Mouse (Mus musculus): ENCODE measurements at regions not wholly inside any gene's neighbourhood (a gene's known extent, or its start where the extent isn't known, plus 50 kb on each side); places are given as distances from the start of the nearest gene placed in this dataset.

DNA sequence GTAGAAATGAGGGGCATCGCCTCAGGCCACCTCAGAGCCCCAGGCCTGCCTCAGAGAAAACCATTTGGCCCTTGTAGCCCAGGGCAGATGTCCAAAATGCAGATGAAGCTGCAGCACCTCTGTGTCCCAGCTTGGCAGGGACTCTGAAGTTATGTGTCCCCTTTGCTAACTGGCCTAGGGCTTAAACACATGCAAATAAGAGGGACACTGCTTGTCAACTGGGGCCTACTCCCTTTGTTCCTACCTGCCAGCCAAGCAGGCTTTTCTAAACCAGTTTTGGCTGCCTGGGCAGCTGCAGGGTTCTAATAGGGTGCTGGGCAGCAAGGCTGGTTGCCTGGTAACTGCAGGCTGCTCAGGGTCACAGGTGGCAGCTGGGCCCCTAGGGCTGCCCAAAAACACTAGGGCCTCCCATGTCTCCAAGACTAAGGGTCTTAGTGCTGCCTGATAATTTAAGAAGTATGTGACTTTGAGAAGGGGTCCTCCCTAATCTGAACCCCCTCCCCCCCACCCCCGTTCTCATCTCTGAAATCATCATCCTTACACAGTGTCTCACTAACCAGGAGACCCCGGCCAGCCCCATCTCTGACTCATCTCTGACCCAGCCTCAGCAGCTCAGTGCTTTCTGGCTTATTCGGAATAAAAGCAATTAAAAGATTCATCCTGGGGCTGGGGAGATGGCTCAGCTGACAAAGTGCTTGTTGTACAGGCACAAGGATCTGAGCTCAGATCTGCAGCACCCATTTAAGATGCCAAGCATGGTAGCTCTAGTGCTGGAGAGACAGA is 158.3 kb downstream of the Tle3 start:
- no peak overlapping the region for H3K9ac ChIP-seq
- H3K4me3 ChIP-seq (replicated peaks): no peak overlapping the region
- WGBS: 47% methylated on average over 4 of the region's 4 CpGs
- no peaks in the 10 kb centered on the region for H3K27me3 ChIP-seq
- ATAC-seq (ENCODE audit: insufficient number of reproducible peaks, low FRiP score, low TSS enrichment, low read depth): no peak
- 0 out of 2 replicates have a peak, but pooled peaks cover 4% of the 10 kb centered on the region for H3K4me1 ChIP-seq
- H3K27ac ChIP-seq (replicated peaks): no peak overlapping the region
- no peak overlapping the region for H3K4me2 ChIP-seq (replicated peaks)
- H3K36me3 ChIP-seq: no peaks in the 10 kb centered on the region
- H3K9me3 ChIP-seq (replicated peaks): no peaks in the 10 kb centered on the region

GRCm38 (mm10) chr9:61528286-61528865 is 156.2 kb downstream of the Tle3 start:
- no peaks in the 10 kb centered on the region for H3K9me3 ChIP-seq (replicated peaks)
- no peak for ATAC-seq (ENCODE audit: insufficient number of reproducible peaks, low FRiP score, low TSS enrichment, low read depth)
- H3K4me2 ChIP-seq (replicated peaks): no peak overlapping the region
- H3K27me3 ChIP-seq: no peaks in the 10 kb centered on the region
- H3K4me1 ChIP-seq: 0 out of 2 replicates have a peak, but pooled peaks cover 4% of the 10 kb centered on the region
- H3K27ac ChIP-seq (replicated peaks): no peak overlapping the region
- H3K4me3 ChIP-seq (replicated peaks): no peak overlapping the region
- no peaks in the 10 kb centered on the region for H3K36me3 ChIP-seq
- no peak overlapping the region for H3K9ac ChIP-seq
- WGBS: 39% methylated on average over 12 of the region's 12 CpGs

GRCm38 (mm10) chr9:61527491-61528056 is 155.4 kb downstream of the Tle3 start:
- Histone ChIP-seq H3K4me1 (0 out of 2 replicates have a peak, but pooled peaks cover 4% of the 10 kb centered on the region), H3K27ac (replicated peaks) (no peak overlapping the region), H3K9ac (no peak overlapping the region), H3K27me3 (no peaks in the 10 kb centered on the region), H3K9me3 (replicated peaks) (peaks cover 5% of the 10 kb centered on the region; the same call in 1 of the 2 replicates), H3K4me3 (replicated peaks) (no peak overlapping the region), H3K4me2 (replicated peaks) (no peak overlapping the region), H3K36me3 (no peaks in the 10 kb centered on the region)
- ATAC-seq (ENCODE audit: insufficient number of reproducible peaks, low FRiP score, low TSS enrichment, low read depth): no peak
- 73% methylated on average over 5 of the region's 5 CpGs for WGBS

GRCm38 (mm10) chr9:61520136-61520535 is 148.0 kb downstream of the Tle3 start:
- H3K9ac ChIP-seq: no peak overlapping the region
- 80% methylated on average over 5 of the region's 5 CpGs for WGBS
- no peak overlapping the region for H3K4me3 ChIP-seq (replicated peaks)
- no peak overlapping the region for H3K4me2 ChIP-seq (replicated peaks)
- H3K27me3 ChIP-seq: no peaks in the 10 kb centered on the region
- H3K27ac ChIP-seq (replicated peaks): no peak overlapping the region
- peaks cover 6% of the 10 kb centered on the region; the same call in 1 of the 2 replicates for H3K9me3 ChIP-seq (replicated peaks)
- no peak for ATAC-seq (ENCODE audit: insufficient number of reproducible peaks, low FRiP score, low TSS enrichment, low read depth)
- H3K4me1 ChIP-seq: no peaks in the 10 kb centered on the region
- H3K36me3 ChIP-seq: no peaks in the 10 kb centered on the region

DNA sequence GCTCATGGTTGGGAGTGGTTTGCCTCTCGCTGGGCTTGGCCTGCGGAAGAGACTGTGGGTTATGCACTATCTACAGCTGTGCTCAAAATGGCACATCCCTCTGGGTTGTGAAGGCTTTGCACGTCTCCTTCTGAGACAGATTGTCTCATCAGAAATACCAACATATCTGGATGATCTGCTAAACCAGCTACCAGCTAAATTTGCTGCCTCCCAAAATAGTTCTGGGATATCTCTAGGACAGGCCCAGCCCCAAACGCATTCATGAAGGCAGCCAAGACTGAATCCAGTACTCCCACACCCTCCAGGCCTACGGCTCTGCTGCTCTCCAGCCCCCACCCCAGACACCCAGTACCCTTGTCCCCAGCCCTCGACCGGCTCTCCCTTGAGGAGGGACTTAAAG is 145.7 kb downstream of the Tle3 start:
- ATAC-seq (ENCODE audit: insufficient number of reproducible peaks, low FRiP score, low TSS enrichment, low read depth): 0 out of 2 replicates have a peak, but pooled peaks have one; percentile 69
- Histone ChIP-seq H3K4me1 (no peaks in the 10 kb centered on the region), H3K4me3 (replicated peaks) (no peak overlapping the region), H3K9ac (no peak overlapping the region), H3K4me2 (replicated peaks) (no peak overlapping the region), H3K27ac (replicated peaks) (no peak overlapping the region), H3K36me3 (no peaks in the 10 kb centered on the region), H3K27me3 (no peaks in the 10 kb centered on the region), H3K9me3 (replicated peaks) (peaks cover 4% of the 10 kb centered on the region; the same call in 1 of the 2 replicates)
- WGBS: 79% methylated on average over 7 of the region's 7 CpGs

DNA sequence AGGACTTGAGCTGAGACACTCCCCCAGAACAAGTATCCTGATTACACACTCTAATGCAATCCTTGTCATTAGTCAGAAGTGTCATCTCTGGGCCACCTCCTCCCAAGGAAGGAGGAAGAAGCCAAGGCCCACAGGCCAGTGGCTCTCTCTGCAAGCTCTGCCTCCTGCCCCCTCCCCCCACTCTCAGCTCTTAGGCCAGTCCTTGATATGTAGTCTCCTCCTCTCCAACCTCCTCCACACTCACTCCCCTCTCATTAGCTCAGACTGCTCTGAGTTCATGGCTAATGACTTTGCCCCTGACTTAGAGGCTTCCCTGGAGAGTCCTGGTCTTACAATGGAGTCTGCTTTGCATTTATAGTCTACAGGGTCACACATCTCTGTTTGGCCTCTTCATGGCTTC is 139.3 kb downstream of the Tle3 start:
- no peaks in the 10 kb centered on the region for H3K36me3 ChIP-seq
- H3K9ac ChIP-seq: no peak overlapping the region
- no peaks in the 10 kb centered on the region for H3K9me3 ChIP-seq (replicated peaks)
- no peak overlapping the region for H3K4me2 ChIP-seq (replicated peaks)
- H3K4me3 ChIP-seq (replicated peaks): no peak overlapping the region
- 0 out of 2 replicates have a peak, but pooled peaks have one; percentile 27 for ATAC-seq (ENCODE audit: insufficient number of reproducible peaks, low FRiP score, low TSS enrichment, low read depth)
- no peak overlapping the region for H3K27ac ChIP-seq (replicated peaks)
- H3K27me3 ChIP-seq: peaks cover 22% of the 10 kb centered on the region
- H3K4me1 ChIP-seq: peaks cover 14% of the 10 kb centered on the region

GRCm38 (mm10) chr9:61510217-61510893 is 138.2 kb downstream of the Tle3 start:
- Histone ChIP-seq H3K4me3 (replicated peaks) (no peak overlapping the region), H3K36me3 (no peaks in the 10 kb centered on the region), H3K4me2 (replicated peaks) (peak overlapping the region; percentile 33; the same call in 1 of the 2 replicates), H3K9ac (no peak overlapping the region), H3K9me3 (replicated peaks) (no peaks in the 10 kb centered on the region), H3K27me3 (peaks cover 22% of the 10 kb centered on the region), H3K27ac (replicated peaks) (0 out of 2 replicates have a peak overlapping the region, but pooled peaks have one; percentile 12), H3K4me1 (peaks cover 14% of the 10 kb centered on the region)
- WGBS: 14% methylated on average over 14 of the region's 14 CpGs
- ATAC-seq (ENCODE audit: insufficient number of reproducible peaks, low FRiP score, low TSS enrichment, low read depth): no peak

DNA sequence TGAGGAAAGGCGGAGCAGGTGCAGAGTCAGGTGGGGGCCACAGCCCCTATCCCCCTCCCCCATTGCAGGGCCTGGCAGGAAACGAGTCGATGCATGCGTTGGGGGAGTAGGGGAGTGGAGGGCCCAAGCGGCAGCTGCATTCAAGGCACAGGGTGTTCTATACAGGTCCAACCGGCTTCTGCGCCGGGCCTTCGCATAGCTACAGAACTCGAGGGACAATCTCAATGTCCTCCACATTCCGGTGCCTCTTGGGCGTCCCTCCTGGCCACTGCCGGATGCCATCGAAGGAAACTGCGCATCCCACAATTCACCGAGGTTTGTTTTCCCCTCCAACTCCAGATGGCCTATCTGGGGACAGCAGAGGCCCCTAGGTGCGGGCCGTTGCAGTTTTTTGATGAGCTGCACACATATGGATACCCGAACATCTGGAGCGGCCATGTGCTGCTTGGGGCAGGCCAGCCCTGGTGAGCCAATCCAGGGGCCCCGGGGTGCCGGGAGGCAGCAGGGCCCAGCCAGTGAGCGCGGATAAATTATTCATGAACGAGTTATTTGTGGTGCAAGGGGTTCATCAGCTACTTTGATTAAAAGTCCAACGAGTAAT is 137.5 kb downstream of the Tle3 start:
- no peak overlapping the region for H3K9ac ChIP-seq

GRCm38 (mm10) chr9:61509091-61509490 is 136.9 kb downstream of the Tle3 start:
- no peak overlapping the region for H3K4me2 ChIP-seq (replicated peaks)
- ATAC-seq (ENCODE audit: insufficient number of reproducible peaks, low FRiP score, low TSS enrichment, low read depth): no peak

More for the DNA sequence above, 137.5 kb downstream of the Tle3 start:
- H3K9me3 ChIP-seq (replicated peaks): no peaks in the 10 kb centered on the region
- no peak for ATAC-seq (ENCODE audit: insufficient number of reproducible peaks, low FRiP score, low TSS enrichment, low read depth)
- 0 out of 2 replicates have a peak overlapping the region, but pooled peaks have one; percentile 12 for H3K27ac ChIP-seq (replicated peaks)
- no peak overlapping the region for H3K4me3 ChIP-seq (replicated peaks)
- peaks cover 14% of the 10 kb centered on the region for H3K4me1 ChIP-seq
- H3K27me3 ChIP-seq: peaks cover 22% of the 10 kb centered on the region
- peak overlapping the region; percentile 33 for H3K4me2 ChIP-seq (replicated peaks)
- 12% methylated on average over 26 of the region's 26 CpGs for WGBS
- no peaks in the 10 kb centered on the region for H3K36me3 ChIP-seq

DNA sequence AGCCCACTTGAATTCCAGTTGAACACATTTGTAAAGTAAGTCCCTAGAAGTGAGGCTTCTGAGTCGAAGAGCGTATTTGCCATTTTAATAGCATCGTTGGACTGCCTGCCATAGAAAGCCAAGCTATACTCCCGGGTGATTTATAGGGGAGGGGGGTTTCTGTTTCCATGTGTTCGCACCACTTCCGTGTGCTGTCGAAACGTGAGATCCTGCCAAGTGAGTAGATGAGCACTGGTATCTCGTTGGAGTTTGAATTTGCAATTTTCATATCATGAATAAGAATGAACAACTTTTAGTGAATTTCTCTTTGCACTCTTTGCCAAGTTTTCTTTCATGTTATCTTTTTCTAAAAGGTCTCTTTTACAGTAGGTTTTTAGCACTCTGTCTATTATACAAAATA is 128.7 kb downstream of the Tle3 start:
- no peak for ATAC-seq (ENCODE audit: insufficient number of reproducible peaks, low FRiP score, low TSS enrichment, low read depth)
- Histone ChIP-seq H3K27me3 (0 out of 2 replicates have a peak, but pooled peaks cover 2% of the 10 kb centered on the region), H3K27ac (replicated peaks) (no peak overlapping the region), H3K9me3 (replicated peaks) (no peaks in the 10 kb centered on the region), H3K36me3 (no peaks in the 10 kb centered on the region), H3K4me3 (replicated peaks) (no peak overlapping the region), H3K4me1 (no peaks in the 10 kb centered on the region), H3K9ac (no peak overlapping the region), H3K4me2 (replicated peaks) (no peak overlapping the region)
- WGBS: 77% methylated on average over 9 of the region's 9 CpGs

More at GRCm38 (mm10) chr9:61509091-61509490, 136.9 kb downstream of the Tle3 start:
- no peak overlapping the region for H3K9ac ChIP-seq
- peaks cover 14% of the 10 kb centered on the region for H3K4me1 ChIP-seq
- no peaks in the 10 kb centered on the region for H3K9me3 ChIP-seq (replicated peaks)
- peaks cover 24% of the 10 kb centered on the region for H3K27me3 ChIP-seq
- H3K4me3 ChIP-seq (replicated peaks): no peak overlapping the region
- 70% methylated on average over 5 of the region's 5 CpGs for WGBS
- H3K27ac ChIP-seq (replicated peaks): no peak overlapping the region
- no peaks in the 10 kb centered on the region for H3K36me3 ChIP-seq
